Mouse (Mus musculus): ENCODE results near the gene Gsk3a.

DNA sequence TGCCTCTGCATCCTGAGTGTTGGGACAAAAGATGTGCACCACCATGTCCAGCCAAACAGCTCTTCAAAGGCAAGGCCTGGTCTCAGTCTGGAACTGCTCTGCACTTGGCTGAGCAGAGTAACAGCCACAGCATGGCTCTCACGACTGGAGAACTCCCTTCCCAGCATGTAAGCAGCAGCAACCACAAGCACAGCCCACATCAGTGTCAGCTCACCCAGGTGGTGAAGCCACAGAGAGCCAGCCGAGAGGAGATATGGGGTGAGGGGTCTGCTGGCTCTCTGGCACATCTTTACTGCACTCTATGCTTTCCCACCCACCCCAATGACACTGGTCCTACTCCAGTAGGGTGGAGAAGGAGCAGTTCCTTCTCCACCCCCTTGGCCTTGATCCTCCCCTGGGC, 4.6 kb downstream of the Gsk3a start:
- TF ChIP-seq CTCF (conservative IDR thresholded peaks at IDR 0.05; ENCODE audit: low read length) (no peak), POU5F1 (IDR thresholded peaks at IDR 0.05; ENCODE audit: borderline replicate concordance, low read length) (no peak), NANOG (IDR thresholded peaks at IDR 0.05; ENCODE audit: borderline replicate concordance, low read length) (no peak)

All from E14TG2a.4 (cell line).